Mouse (Mus musculus) forebrain, embryonic 16.5 days (tissue): Measurements from ENCODE around the gene Gzmm. TPM values are rescaled to one million over a fixed set of nuclear protein-coding genes. Genes with fewer than 3 reads are reported as not detected.
A peak's percentile ranks its signal among the peaks of the same experiment; 100 is the strongest.

Source experiments
- ATAC-seq: fragments of 200-750 bp; cut with Nextera tagmentation; 2 replicates; pipeline ENCODE4 v1.8.0; 2017; ENCODE audit warnings: mild to moderate bottlenecking, moderate library complexity
- H3K27ac ChIP-seq: fragments of 300-500 bp; sonication (generic); 2 replicates; pipeline ENCODE4 v1.5.1; 2014; ENCODE audit warnings: low read length, control low read depth
- H3K27me3 ChIP-seq: fragments of 300-500 bp; sonication (generic); replicated peaks from 2 replicates; pipeline ENCODE4 v1.6.1; 2014; ENCODE audit warnings: low read length; ENCODE audit not compliant: control insufficient read depth, insufficient read depth
- H3K36me3 ChIP-seq: fragments of 300-500 bp; sonication (generic); 2 replicates; pipeline ENCODE4 v1.6.1; 2014; ENCODE audit not compliant: control insufficient read depth, insufficient read depth
- H3K4me1 ChIP-seq: fragments of 300-500 bp; sonication (generic); replicated peaks from 2 replicates; pipeline ENCODE4 v1.6.1; 2014; ENCODE audit warnings: low read length; ENCODE audit not compliant: control insufficient read depth, insufficient read depth
- H3K4me2 ChIP-seq: fragments of 300-500 bp; sonication (generic); 2 replicates; pipeline ENCODE4 v1.6.1; 2014; ENCODE audit warnings: mild to moderate bottlenecking, low read length, control low read depth
- H3K4me3 ChIP-seq: fragments of 300-500 bp; sonication (generic); replicated peaks from 2 replicates; pipeline ENCODE4 v1.5.1; 2014; ENCODE audit warnings: mild to moderate bottlenecking, low read length, control low read depth
- H3K9ac ChIP-seq: fragments of 300-500 bp; sonication (generic); replicated peaks from 2 replicates; pipeline ENCODE4 v1.6.1; 2014; ENCODE audit warnings: low read depth, low read length, control low read depth
- H3K9me3 ChIP-seq: fragments of 300-500 bp; sonication (generic); 2 replicates; pipeline ENCODE4 v1.6.1; 2016; ENCODE audit warnings: low read length; ENCODE audit not compliant: control insufficient read depth
- WGBS: fragments of 180-500 bp; shearing (Covaris S2); extraction: QIAGEN DNeasy Blood & Tissue Kit; methylation state at CpG from one replicate; pipeline ENCODE4 v1.1.7; 2014; 5-methylcytosine and 5-hydroxymethylcytosine counted together
- polyA plus RNA-seq: library from polyadenylated mRNA; unstranded; fragments of >200 nt; fragmentation: Nextera tagmentation; extraction: Ambion mirVana; gene quantifications from 2 replicates; pipeline ENCODE4 v1.2.1, GENCODE M21; 2015

Gene Gzmm
- polyA plus RNA-seq, 1 experiment from 2014 or later: 1.8 TPM

DNA sequence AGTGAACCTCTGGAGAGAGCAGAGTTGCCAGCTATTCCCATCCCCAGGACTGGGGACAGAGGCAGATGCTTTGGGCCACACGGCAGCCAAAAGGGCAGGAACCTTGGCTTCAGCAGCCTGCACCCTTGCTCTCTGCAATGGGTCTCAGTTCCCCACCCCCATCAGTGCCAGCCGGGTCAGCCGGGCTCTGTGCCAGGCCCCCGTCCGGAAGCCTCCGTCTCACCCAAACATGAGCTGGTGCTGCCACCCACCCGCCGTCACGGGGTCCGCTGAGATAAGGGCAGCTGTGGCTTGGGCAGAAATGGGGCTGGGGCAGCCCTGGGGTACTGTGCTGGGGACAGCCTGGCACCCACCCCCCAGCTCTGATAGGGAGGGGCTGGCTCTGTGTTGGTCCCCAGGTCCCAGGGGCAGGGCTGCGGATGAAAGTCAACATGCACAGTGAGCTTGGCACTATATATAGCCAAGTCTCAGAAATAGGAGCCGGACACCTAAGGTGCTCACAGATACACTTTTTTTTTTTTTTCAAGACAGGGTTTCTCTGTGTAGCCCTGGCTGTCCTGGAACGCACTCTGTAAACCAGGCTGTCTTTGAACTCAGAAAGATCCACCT, 40.6 kb downstream of the Gzmm start:
- no peak overlapping the region for H3K9ac ChIP-seq
- no peak overlapping the region for H3K4me3 ChIP-seq
- no peaks in the 10 kb centered on the region for H3K27me3 ChIP-seq
- no peaks in the 10 kb centered on the region; the same call in 1 of the 2 replicates for H3K4me1 ChIP-seq
- H3K4me2 ChIP-seq: no peak overlapping the region
- H3K36me3 ChIP-seq: no peaks in the 10 kb centered on the region; the same call in 1 of the 2 replicates
- ATAC-seq: peak; percentile 52
- 64% methylated on average over 13 of the region's 13 CpGs for WGBS
- H3K27ac ChIP-seq: no peak overlapping the region
- H3K9me3 ChIP-seq: no peaks in the 10 kb centered on the region

- WGBS: 100% methylated on average over 1 of the region's 1 CpGs
- Histone ChIP-seq H3K36me3 (peaks cover 20% of the 10 kb centered on the region), H3K4me1 (no peaks in the 10 kb centered on the region; the same call in 1 of the 2 replicates), H3K9me3 (peaks cover 4% of the 10 kb centered on the region; the same call in 1 of the 2 replicates), H3K9ac (no peak overlapping the region), H3K4me2 (no peak overlapping the region), H3K27ac (no peak overlapping the region), H3K4me3 (no peak overlapping the region), H3K27me3 (peaks cover 2% of the 10 kb centered on the region)
- no peak for ATAC-seq
Measured at GRCm38 (mm10) chr10:79732500-79732899, 43.7 kb downstream of the Gzmm start.

DNA sequence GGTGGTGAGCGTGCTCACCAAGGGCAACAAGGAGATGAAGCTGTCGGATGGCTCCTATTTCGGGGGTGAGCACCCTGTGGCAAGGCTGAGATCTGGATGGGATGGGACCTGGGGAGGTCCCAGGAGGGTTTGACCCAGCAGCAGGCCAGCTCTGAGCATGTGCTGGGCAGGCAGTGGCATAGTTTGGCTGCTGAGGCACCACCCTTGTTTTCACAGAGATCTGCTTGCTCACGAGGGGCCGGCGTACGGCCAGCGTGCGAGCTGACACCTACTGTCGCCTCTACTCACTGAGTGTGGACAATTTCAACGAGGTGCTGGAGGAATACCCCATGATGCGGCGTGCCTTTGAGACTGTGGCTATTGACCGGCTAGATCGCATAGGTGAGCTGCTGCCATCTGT, 45.0 kb downstream of the Gzmm start:
- 96% methylated on average over 15 of the region's 15 CpGs for WGBS
- no peak overlapping the region for H3K4me2 ChIP-seq
- peaks cover 14% of the 10 kb centered on the region; the same call in 1 of the 2 replicates for H3K9me3 ChIP-seq
- no peak overlapping the region for H3K27ac ChIP-seq
- no peak overlapping the region for H3K9ac ChIP-seq
- H3K4me1 ChIP-seq: no peaks in the 10 kb centered on the region; the same call in 1 of the 2 replicates
- H3K36me3 ChIP-seq: peaks cover 33% of the 10 kb centered on the region
- H3K4me3 ChIP-seq: no peak overlapping the region
- no peak for ATAC-seq
- H3K27me3 ChIP-seq: peaks cover 2% of the 10 kb centered on the region

DNA sequence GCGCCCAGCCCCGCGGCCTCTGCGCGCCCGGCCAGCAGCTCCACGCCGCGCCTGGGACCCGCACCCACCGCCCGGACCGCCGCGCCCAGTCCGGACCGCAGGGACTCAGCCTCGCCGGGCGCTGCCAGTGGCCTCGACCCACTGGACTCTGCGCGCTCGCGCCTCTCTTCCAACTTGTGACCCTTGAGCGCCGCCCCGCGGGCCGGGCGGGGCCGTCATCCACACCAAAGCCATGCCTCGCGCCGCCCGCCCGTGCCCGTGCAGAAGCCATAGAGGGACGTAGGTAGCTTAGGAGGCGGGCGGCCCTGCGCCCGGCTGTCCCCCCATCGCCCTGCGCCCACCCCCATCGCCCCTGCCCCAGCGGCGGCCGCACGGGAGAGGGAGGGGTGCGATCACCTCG, 46.5 kb downstream of the Gzmm start:
- Histone ChIP-seq H3K4me2 (no peak overlapping the region), H3K4me1 (no peaks in the 10 kb centered on the region), H3K27me3 (peaks cover 2% of the 10 kb centered on the region), H3K27ac (no peak overlapping the region), H3K4me3 (no peak overlapping the region), H3K36me3 (peaks cover 49% of the 10 kb centered on the region), H3K9ac (no peak overlapping the region), H3K9me3 (peaks cover 26% of the 10 kb centered on the region)
- no peak for ATAC-seq
- 26% methylated on average over 51 of the region's 52 CpGs for WGBS

GRCm38 (mm10) chr10:79736706-79737105, 47.9 kb downstream of the Gzmm start:
- H3K27me3 ChIP-seq: peaks cover 2% of the 10 kb centered on the region
- H3K9me3 ChIP-seq: peaks cover 28% of the 10 kb centered on the region
- peaks cover 62% of the 10 kb centered on the region for H3K36me3 ChIP-seq
- 90% methylated on average over 14 of the region's 14 CpGs for WGBS
- H3K4me1 ChIP-seq: no peaks in the 10 kb centered on the region
- H3K4me2 ChIP-seq: no peak overlapping the region
- H3K4me3 ChIP-seq: no peak overlapping the region
- H3K27ac ChIP-seq: no peak overlapping the region
- ATAC-seq: no peak
- no peak overlapping the region for H3K9ac ChIP-seq

GRCm38 (mm10) chr10:79738259-79738658, 49.4 kb downstream of the Gzmm start:
- peaks cover 2% of the 10 kb centered on the region for H3K27me3 ChIP-seq
- no peak overlapping the region for H3K9ac ChIP-seq
- H3K4me2 ChIP-seq: no peak overlapping the region
- H3K9me3 ChIP-seq: peaks cover 28% of the 10 kb centered on the region
- H3K4me1 ChIP-seq: no peaks in the 10 kb centered on the region
- 89% methylated on average over 10 of the region's 10 CpGs for WGBS
- no peak overlapping the region for H3K4me3 ChIP-seq
- no peak overlapping the region for H3K27ac ChIP-seq
- H3K36me3 ChIP-seq: peaks cover 73% of the 10 kb centered on the region
- no peak for ATAC-seq

DNA sequence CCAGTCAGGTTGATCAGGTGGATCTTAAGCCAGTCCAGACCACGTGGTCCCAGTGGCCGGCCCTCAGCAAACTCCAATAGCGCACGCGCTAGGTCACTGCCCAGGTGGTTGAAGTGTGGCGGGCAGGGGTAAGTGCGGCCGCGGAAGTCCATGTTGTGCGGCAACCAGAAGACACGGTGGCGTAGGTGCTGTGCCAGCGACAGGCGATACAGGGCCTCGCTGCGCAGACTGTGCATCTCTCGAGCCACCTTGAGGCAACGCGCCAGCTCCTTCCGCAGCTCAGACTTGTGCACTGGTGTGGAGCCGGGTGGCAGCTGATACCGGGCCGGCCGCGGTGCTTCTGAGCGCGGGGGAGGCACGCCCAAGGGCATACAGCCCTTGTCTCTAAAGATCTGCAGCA, 50.4 kb downstream of the Gzmm start:
- no peaks in the 10 kb centered on the region for H3K4me1 ChIP-seq
- no peak overlapping the region for H3K9ac ChIP-seq
- peaks cover 2% of the 10 kb centered on the region for H3K27me3 ChIP-seq
- WGBS: 97% methylated on average over 28 of the region's 28 CpGs
- H3K27ac ChIP-seq: no peak overlapping the region
- H3K4me3 ChIP-seq: no peak overlapping the region
- H3K36me3 ChIP-seq: peaks cover 73% of the 10 kb centered on the region
- H3K9me3 ChIP-seq: peaks cover 28% of the 10 kb centered on the region
- no peak overlapping the region for H3K4me2 ChIP-seq
- no peak for ATAC-seq

DNA sequence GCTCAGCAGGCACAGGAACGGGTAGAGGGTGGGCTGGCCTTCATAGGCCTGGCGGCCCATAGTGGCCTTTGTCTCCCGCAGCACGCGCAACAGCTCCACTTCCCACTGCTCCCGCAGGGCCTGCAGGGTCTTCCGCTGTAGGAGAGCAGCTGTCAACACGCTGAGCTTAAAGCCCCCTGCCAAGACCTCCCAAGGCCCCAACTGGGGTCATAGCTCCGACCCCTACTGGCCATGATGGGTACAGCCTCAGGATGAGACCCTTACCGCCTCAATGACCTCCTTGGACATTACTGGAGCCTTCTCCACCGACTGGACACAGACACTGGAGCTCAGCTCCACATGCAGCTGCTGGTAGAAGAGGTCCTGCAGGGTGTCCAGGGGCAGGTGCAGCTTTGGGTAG, 52.0 kb downstream of the Gzmm start:
- Histone ChIP-seq H3K4me3 (no peak overlapping the region), H3K27me3 (peaks cover 2% of the 10 kb centered on the region), H3K9me3 (peaks cover 28% of the 10 kb centered on the region), H3K4me1 (peaks cover 5% of the 10 kb centered on the region), H3K9ac (no peak overlapping the region), H3K36me3 (peaks cover 66% of the 10 kb centered on the region), H3K4me2 (no peak overlapping the region), H3K27ac (no peak overlapping the region)
- ATAC-seq: no peak
- WGBS: 52% methylated on average over 11 of the region's 11 CpGs

GRCm38 (mm10) chr10:79743161-79743560, 54.3 kb downstream of the Gzmm start:
- ATAC-seq: no peak
- Histone ChIP-seq H3K9ac (no peak overlapping the region), H3K27me3 (no peaks in the 10 kb centered on the region), H3K27ac (no peak overlapping the region), H3K9me3 (peaks cover 21% of the 10 kb centered on the region), H3K36me3 (peaks cover 46% of the 10 kb centered on the region), H3K4me2 (no peak overlapping the region), H3K4me1 (peaks cover 10% of the 10 kb centered on the region), H3K4me3 (no peak overlapping the region)
- 94% methylated on average over 11 of the region's 11 CpGs for WGBS
